Mouse (Mus musculus) hindbrain, embryonic 12.5 days (tissue): ENCODE measurements around the gene Gm10382. TPM values are rescaled to one million over a fixed set of nuclear protein-coding genes. Genes with fewer than 3 reads are reported as not detected.

Source experiments
- ATAC-seq: fragments of 200-750 bp; cut with Nextera tagmentation; 2 replicates; pipeline ENCODE4 v1.8.0; 2017; ENCODE audit warnings: moderate TSS enrichment; ENCODE audit not compliant: low FRiP score
- H3K27ac ChIP-seq: fragments of 300-500 bp; sonication (generic); 2 replicates; pipeline ENCODE4 v1.5.1; 2016; ENCODE audit warnings: mild to moderate bottlenecking
- H3K27me3 ChIP-seq: fragments of 300-500 bp; sonication (generic); 2 replicates; pipeline ENCODE4 v1.6.1; 2016; ENCODE audit warnings: mild to moderate bottlenecking
- H3K36me3 ChIP-seq: fragments of 300-500 bp; sonication (generic); 2 replicates; pipeline ENCODE4 v1.6.1; 2016; ENCODE audit warnings: mild to moderate bottlenecking
- H3K4me1 ChIP-seq: fragments of 300-500 bp; sonication (generic); 2 replicates; pipeline ENCODE4 v1.6.1; 2016
- H3K4me2 ChIP-seq: fragments of 300-500 bp; sonication (generic); replicated peaks from 2 replicates; pipeline ENCODE4 v1.6.1; 2016; ENCODE audit warnings: mild to moderate bottlenecking
- H3K4me3 ChIP-seq: fragments of 300-500 bp; sonication (generic); 2 replicates; pipeline ENCODE4 v1.5.1; 2016; ENCODE audit warnings: mild to moderate bottlenecking
- H3K9ac ChIP-seq: fragments of 300-500 bp; sonication (generic); 2 replicates; pipeline ENCODE4 v1.6.1; 2016; ENCODE audit warnings: mild to moderate bottlenecking, moderate library complexity
- H3K9me3 ChIP-seq: fragments of 300-500 bp; sonication (generic); replicated peaks from 2 replicates; pipeline ENCODE4 v1.6.1; 2016; ENCODE audit warnings: mild to moderate bottlenecking
- WGBS: fragments of 180-500 bp; shearing (Covaris S2); methylation state at CpG from one replicate; pipeline ENCODE4 v1.1.7; 2016; 5-methylcytosine and 5-hydroxymethylcytosine counted together
- polyA plus RNA-seq: library from polyadenylated mRNA; unstranded; fragments of >200 nt; fragmentation: Nextera tagmentation; extraction: Ambion mirVana; gene quantifications from 2 replicates; pipeline ENCODE4 v1.2.1, GENCODE M21; 2016

Gm10382 gene
- polyA plus RNA-seq, 1 experiment from 2014 or later: 0.58 TPM

DNA sequence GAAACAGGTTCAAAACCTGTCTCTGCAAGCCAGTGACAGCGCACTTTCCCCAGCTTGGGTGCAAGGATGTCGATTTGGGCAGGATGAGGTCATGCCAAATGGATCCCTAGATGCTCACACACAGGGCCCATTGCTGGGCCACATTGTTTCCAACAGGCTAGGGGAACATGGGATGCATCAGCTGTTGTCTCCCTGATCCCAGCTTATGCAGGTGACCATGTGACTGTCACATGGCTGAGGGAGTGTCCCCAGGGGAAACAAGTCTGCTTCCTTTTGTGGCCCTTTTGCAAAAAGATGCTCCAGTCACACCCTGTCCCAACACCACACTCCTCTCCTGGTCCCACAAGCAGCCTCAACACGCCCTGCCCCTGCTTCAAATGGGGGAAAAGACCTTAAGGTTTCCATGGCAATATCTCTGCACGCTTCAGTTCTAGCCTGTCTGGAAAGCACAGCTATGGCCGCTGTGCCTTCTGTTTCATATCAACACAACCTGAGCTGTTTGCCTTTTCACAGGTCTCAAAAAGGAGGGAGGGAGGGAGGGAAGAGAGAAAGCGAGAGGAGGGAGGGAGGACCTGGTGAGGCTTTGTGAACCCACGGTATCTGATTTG lies 34.1 kb upstream of the Gm10382 start:
- Histone ChIP-seq H3K4me2 (no peak overlapping the region), H3K4me3 (no peak overlapping the region), H3K9ac (no peak overlapping the region), H3K27me3 (no peaks in the 10 kb centered on the region), H3K9me3 (no peaks in the 10 kb centered on the region; the same call in 1 of the 2 replicates), H3K4me1 (peaks cover 12% of the 10 kb centered on the region; the same call in 1 of the 2 replicates), H3K36me3 (no peaks in the 10 kb centered on the region), H3K27ac (no peak overlapping the region)
- no peak for ATAC-seq
- 61% methylated on average over 7 of the region's 7 CpGs for WGBS

DNA sequence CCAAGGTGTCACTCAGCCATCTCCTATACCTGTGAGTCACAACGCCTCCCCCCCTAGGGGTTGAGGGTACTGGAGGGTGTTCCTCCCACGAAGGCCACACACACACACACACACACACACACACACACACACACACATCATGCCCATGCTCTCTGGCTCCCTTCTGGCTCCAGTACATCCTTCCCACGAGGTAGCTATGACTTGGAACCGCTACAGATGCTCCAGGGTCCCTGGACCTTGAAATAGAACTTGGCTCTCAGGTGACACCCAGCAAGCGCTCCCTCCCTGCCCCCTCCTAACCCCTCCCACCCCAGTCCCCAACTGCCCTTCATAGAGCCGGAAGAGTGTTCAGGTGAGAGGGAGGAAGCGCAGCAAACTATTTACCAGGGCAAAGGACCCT lies 33.5 kb upstream of the Gm10382 start:
- 49% methylated on average over 7 of the region's 7 CpGs for WGBS
- Histone ChIP-seq H3K36me3 (no peaks in the 10 kb centered on the region), H3K27ac (no peak overlapping the region)

DNA sequence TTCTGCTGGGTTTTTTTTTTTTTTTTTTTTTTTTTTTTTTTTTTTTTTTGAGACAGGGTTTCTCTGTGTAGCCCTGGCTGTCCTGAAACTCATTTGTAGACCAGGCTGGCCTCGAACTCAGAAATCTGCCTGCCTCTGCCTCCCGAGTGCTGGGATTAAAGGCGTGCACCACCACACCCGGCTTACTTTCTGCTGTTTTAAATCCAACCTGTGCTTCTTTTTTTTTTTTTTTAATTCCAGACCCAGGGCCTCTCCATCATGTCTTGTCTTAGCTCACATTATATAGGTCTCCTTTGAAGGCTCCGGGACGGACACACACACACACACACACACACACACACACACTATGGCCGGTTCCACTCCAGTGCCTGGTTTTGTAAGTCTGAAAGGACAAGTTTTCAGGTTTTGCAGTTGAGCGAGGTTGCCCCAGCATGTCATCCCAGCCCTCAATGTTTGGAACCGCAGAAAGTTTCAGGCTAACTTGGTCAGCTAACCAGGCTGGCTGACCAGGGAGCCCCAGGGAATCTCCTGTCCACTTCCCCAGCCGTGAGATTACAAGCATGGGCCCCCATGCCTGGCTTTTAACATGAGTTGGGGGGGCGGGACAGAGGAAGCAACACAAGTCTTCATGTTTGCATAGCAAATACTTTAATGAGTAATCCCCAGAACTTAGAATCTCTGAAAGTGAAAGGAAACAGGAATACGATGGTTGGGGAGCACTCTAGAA lies 31.4 kb upstream of the Gm10382 start:
- H3K27ac ChIP-seq: no peak overlapping the region
- no peaks in the 10 kb centered on the region for H3K36me3 ChIP-seq
- peaks cover 12% of the 10 kb centered on the region; the same call in 1 of the 2 replicates for H3K4me1 ChIP-seq
- no peak for ATAC-seq
- no peaks in the 10 kb centered on the region for H3K27me3 ChIP-seq
- H3K4me2 ChIP-seq: no peak overlapping the region
- WGBS: 76% methylated on average over 12 of the region's 12 CpGs
- H3K4me3 ChIP-seq: no peak overlapping the region
- no peak overlapping the region for H3K9ac ChIP-seq
- no peaks in the 10 kb centered on the region; the same call in 1 of the 2 replicates for H3K9me3 ChIP-seq

More for the DNA sequence above, 33.5 kb upstream of the Gm10382 start:
- Histone ChIP-seq H3K4me3 (no peak overlapping the region), H3K9me3 (no peaks in the 10 kb centered on the region; the same call in 1 of the 2 replicates), H3K9ac (no peak overlapping the region), H3K4me2 (no peak overlapping the region), H3K4me1 (peaks cover 12% of the 10 kb centered on the region; the same call in 1 of the 2 replicates), H3K27me3 (no peaks in the 10 kb centered on the region)
- ATAC-seq: no peak

DNA sequence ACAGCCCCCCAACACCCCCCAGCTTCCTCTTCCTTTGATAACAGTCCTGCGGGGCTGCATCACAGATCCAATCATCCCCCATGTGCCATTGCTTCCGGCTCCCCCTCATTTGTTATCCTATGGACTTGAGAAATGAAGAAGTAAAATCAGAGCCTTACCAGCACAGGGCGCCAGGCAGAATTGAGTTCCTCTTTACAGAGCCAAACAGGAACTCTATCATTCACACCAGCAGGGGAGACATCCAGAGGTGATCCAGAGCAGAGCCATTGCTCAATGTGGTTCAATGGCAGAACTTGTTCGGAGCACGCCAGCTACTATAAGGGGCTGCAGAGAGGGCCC lies 30.9 kb upstream of the Gm10382 start:
- no peak overlapping the region for H3K4me2 ChIP-seq
- WGBS: 87% methylated on average over 5 of the region's 5 CpGs
- H3K36me3 ChIP-seq: no peaks in the 10 kb centered on the region
- no peak overlapping the region for H3K27ac ChIP-seq
- no peaks in the 10 kb centered on the region for H3K27me3 ChIP-seq
- H3K4me1 ChIP-seq: peaks cover 12% of the 10 kb centered on the region; the same call in 1 of the 2 replicates
- no peaks in the 10 kb centered on the region for H3K9me3 ChIP-seq
- H3K9ac ChIP-seq: no peak overlapping the region
- H3K4me3 ChIP-seq: no peak overlapping the region
- ATAC-seq: no peak

- no peaks in the 10 kb centered on the region for H3K9me3 ChIP-seq
- no peak for ATAC-seq
- no peaks in the 10 kb centered on the region for H3K36me3 ChIP-seq
- H3K4me2 ChIP-seq: no peak overlapping the region
- H3K9ac ChIP-seq: no peak overlapping the region
- no peak overlapping the region for H3K27ac ChIP-seq
- no peak overlapping the region for H3K4me3 ChIP-seq
- no peaks in the 10 kb centered on the region for H3K27me3 ChIP-seq
- peaks cover 2% of the 10 kb centered on the region; the same call in 1 of the 2 replicates for H3K4me1 ChIP-seq
- 68% methylated on average over 9 of the region's 9 CpGs for WGBS
Measured at GRCm38 (mm10) chr5:125360566-125360965, 28.6 kb upstream of the Gm10382 start.

DNA sequence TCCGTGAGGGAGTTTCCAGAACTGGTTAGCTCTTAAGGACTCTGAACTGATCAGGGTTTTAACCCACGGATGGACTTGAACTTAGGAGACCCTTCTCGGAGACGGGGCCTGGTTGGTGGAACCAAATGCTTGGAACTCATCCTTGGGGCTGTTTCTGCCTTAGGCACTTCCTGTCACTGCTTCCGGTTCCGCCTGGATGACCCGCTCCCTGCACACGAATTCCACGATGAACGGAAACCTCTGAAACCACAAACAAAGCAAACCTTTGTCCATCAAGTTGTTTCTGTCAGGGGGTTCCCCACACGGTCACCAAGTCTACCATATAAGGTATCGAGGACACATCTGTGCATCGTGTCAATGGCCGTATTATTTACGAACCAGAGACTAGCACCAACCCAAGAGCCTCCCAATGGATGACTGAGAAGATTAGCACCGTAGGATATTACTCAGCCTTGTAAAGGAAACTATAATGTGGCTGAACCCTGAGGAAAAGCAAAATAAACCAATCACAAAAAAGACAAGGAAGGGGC lies 28.1 kb upstream of the Gm10382 start:
- no peak for ATAC-seq
- 77% methylated on average over 16 of the region's 16 CpGs for WGBS
- H3K4me1 ChIP-seq: no peaks in the 10 kb centered on the region
- H3K27me3 ChIP-seq: no peaks in the 10 kb centered on the region
- no peak overlapping the region for H3K9ac ChIP-seq
- H3K36me3 ChIP-seq: no peaks in the 10 kb centered on the region
- no peak overlapping the region for H3K4me3 ChIP-seq
- H3K9me3 ChIP-seq: no peaks in the 10 kb centered on the region
- no peak overlapping the region for H3K27ac ChIP-seq
- no peak overlapping the region for H3K4me2 ChIP-seq

- H3K27ac ChIP-seq: no peak overlapping the region
- no peaks in the 10 kb centered on the region for H3K9me3 ChIP-seq
- no peak overlapping the region for H3K4me2 ChIP-seq
- H3K4me3 ChIP-seq: no peak overlapping the region
- no peaks in the 10 kb centered on the region for H3K36me3 ChIP-seq
- no peaks in the 10 kb centered on the region for H3K27me3 ChIP-seq
- no peak overlapping the region for H3K9ac ChIP-seq
- WGBS: 79% methylated on average over 7 of the region's 7 CpGs
- no peaks in the 10 kb centered on the region for H3K4me1 ChIP-seq
- ATAC-seq: no peak
Measured at GRCm38 (mm10) chr5:125363894-125364293, 25.2 kb upstream of the Gm10382 start.

GRCm38 (mm10) chr5:125364851-125365429 lies 24.2 kb upstream of the Gm10382 start:
- no peaks in the 10 kb centered on the region for H3K9me3 ChIP-seq
- 76% methylated on average over 4 of the region's 4 CpGs for WGBS

GRCm38 (mm10) chr5:125368156-125368555 lies 21.0 kb upstream of the Gm10382 start:
- Histone ChIP-seq H3K9ac (no peak overlapping the region), H3K4me2 (no peak overlapping the region), H3K27me3 (no peaks in the 10 kb centered on the region), H3K36me3 (no peaks in the 10 kb centered on the region), H3K4me1 (no peaks in the 10 kb centered on the region), H3K27ac (no peak overlapping the region), H3K4me3 (no peak overlapping the region), H3K9me3 (no peaks in the 10 kb centered on the region)
- no peak for ATAC-seq
- 71% methylated on average over 5 of the region's 5 CpGs for WGBS

More at GRCm38 (mm10) chr5:125364851-125365429, 24.2 kb upstream of the Gm10382 start:
- no peak overlapping the region for H3K4me3 ChIP-seq
- no peak overlapping the region for H3K9ac ChIP-seq
- H3K4me2 ChIP-seq: no peak overlapping the region
- H3K27ac ChIP-seq: no peak overlapping the region
- H3K36me3 ChIP-seq: no peaks in the 10 kb centered on the region
- no peak for ATAC-seq
- no peaks in the 10 kb centered on the region for H3K4me1 ChIP-seq
- no peaks in the 10 kb centered on the region for H3K27me3 ChIP-seq

GRCm38 (mm10) chr5:125368568-125368967 lies 20.6 kb upstream of the Gm10382 start:
- WGBS: 2% methylated on average over 4 of the region's 4 CpGs
- H3K27ac ChIP-seq: no peak overlapping the region

GRCm38 (mm10) chr5:125370950-125371693 lies 18.0 kb upstream of the Gm10382 start:
- no peak for ATAC-seq
- 74% methylated on average over 7 of the region's 7 CpGs for WGBS
- Histone ChIP-seq H3K27ac (no peak overlapping the region), H3K27me3 (no peaks in the 10 kb centered on the region), H3K4me1 (no peaks in the 10 kb centered on the region), H3K4me2 (no peak overlapping the region), H3K36me3 (no peaks in the 10 kb centered on the region), H3K4me3 (no peak overlapping the region), H3K9ac (no peak overlapping the region), H3K9me3 (no peaks in the 10 kb centered on the region)

More at GRCm38 (mm10) chr5:125368568-125368967, 20.6 kb upstream of the Gm10382 start:
- ATAC-seq: no peak
- no peaks in the 10 kb centered on the region for H3K4me1 ChIP-seq
- H3K4me3 ChIP-seq: no peak overlapping the region
- no peaks in the 10 kb centered on the region for H3K36me3 ChIP-seq
- H3K4me2 ChIP-seq: no peak overlapping the region
- no peak overlapping the region for H3K9ac ChIP-seq
- H3K9me3 ChIP-seq: no peaks in the 10 kb centered on the region
- no peaks in the 10 kb centered on the region for H3K27me3 ChIP-seq

GRCm38 (mm10) chr5:125372027-125372426 lies 17.1 kb upstream of the Gm10382 start:
- H3K4me2 ChIP-seq: no peak overlapping the region
- no peak overlapping the region for H3K4me3 ChIP-seq
- no peaks in the 10 kb centered on the region for H3K27me3 ChIP-seq
- H3K9me3 ChIP-seq: no peaks in the 10 kb centered on the region
- H3K4me1 ChIP-seq: no peaks in the 10 kb centered on the region
- ATAC-seq: no peak
- H3K9ac ChIP-seq: no peak overlapping the region
- H3K36me3 ChIP-seq: no peaks in the 10 kb centered on the region
- no peak overlapping the region for H3K27ac ChIP-seq
- 85% methylated on average over 4 of the region's 4 CpGs for WGBS
